Mouse (Mus musculus) forebrain, postnatal 0 days (tissue): ENCODE measurements at regions not wholly inside any gene's neighbourhood (a gene's known extent, or its start where the extent isn't known, plus 50 kb on each side); places are given as distances from the start of the nearest gene placed in this dataset.

Experiments
- ATAC-seq: fragments of 200-750 bp; cut with Nextera tagmentation; 2 replicates; pipeline ENCODE4 v1.8.0; 2017; ENCODE audit warnings: mild to moderate bottlenecking, moderate library complexity
- DNase-seq: peaks from one replicate; pipeline ENCODE4 v3.0.0-alpha.2; 2015
- H3K27ac ChIP-seq: fragments of 300-500 bp; sonication (generic); 2 replicates; pipeline ENCODE4 v1.5.1; 2014; ENCODE audit warnings: low read depth, mild to moderate bottlenecking, antibody characterized with exemption, low read length, moderate library complexity, mixed read lengths
- H3K27me3 ChIP-seq: fragments of 300-500 bp; sonication (generic); 2 replicates; pipeline ENCODE4 v1.6.1; 2014; ENCODE audit warnings: mild to moderate bottlenecking, low read length, mixed read lengths; ENCODE audit not compliant: insufficient read depth
- H3K36me3 ChIP-seq: fragments of 300-500 bp; sonication (generic); 2 replicates; pipeline ENCODE4 v1.6.1; 2014; ENCODE audit warnings: mild to moderate bottlenecking, moderate library complexity; ENCODE audit not compliant: insufficient read depth
- H3K4me1 ChIP-seq: fragments of 300-500 bp; sonication (generic); 2 replicates; pipeline ENCODE4 v1.6.1; 2014; ENCODE audit warnings: antibody characterized with exemption; ENCODE audit not compliant: insufficient read depth
- H3K4me2 ChIP-seq: fragments of 300-500 bp; sonication (generic); 2 replicates; pipeline ENCODE4 v1.6.1; 2014; ENCODE audit warnings: low read depth, mild to moderate bottlenecking, moderate library complexity
- H3K4me3 ChIP-seq: fragments of 300-500 bp; sonication (generic); 2 replicates; pipeline ENCODE4 v1.5.1; 2014; ENCODE audit warnings: low read depth, low read length, mixed read lengths
- H3K9ac ChIP-seq: fragments of 300-500 bp; sonication (generic); 2 replicates; pipeline ENCODE4 v1.6.1; 2014; ENCODE audit warnings: mild to moderate bottlenecking
- H3K9me3 ChIP-seq: fragments of 300-500 bp; sonication (generic); 2 replicates; pipeline ENCODE4 v1.6.1; 2016; ENCODE audit warnings: low read length
- CTCF ChIP-seq: sonication (generic); IDR thresholded peaks from 2 replicates; pipeline ENCODE4 v1.5.1; 2016; ENCODE audit warnings: antibody characterized with exemption, control low read depth, low read depth
- WGBS: fragments of 180-500 bp; shearing (Covaris S2); extraction: QIAGEN DNeasy Blood & Tissue Kit; methylation state at CpG from one replicate; pipeline ENCODE4 v1.1.7; 2014; 5-methylcytosine and 5-hydroxymethylcytosine counted together

DNA sequence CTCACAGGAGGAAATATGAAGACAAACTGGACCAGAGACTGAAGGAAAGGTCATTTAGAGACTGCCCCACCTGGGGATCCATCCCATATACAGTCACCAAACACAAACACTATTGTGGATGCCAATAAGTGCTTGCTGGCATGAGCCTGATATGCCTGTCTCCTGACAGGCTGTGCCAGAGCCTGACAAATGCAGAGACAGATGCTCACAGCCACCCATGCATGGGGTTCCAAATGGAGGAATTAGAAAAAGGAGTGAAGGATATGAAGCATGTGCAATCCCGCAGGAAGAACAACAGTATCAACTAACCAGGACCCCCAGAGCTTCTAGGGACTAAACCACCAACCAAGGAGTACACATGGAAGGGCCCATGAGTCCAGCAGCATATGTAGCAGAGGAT is 505.9 kb downstream of the Gm6685 start:
- Histone ChIP-seq H3K27me3 (no peaks in the 10 kb centered on the region), H3K4me1 (no peaks in the 10 kb centered on the region), H3K27ac (no peak overlapping the region), H3K9me3 (no peaks in the 10 kb centered on the region), H3K36me3 (no peaks in the 10 kb centered on the region), H3K4me2 (no peak overlapping the region), H3K4me3 (no peak overlapping the region), H3K9ac (no peak overlapping the region)
- DNase-seq (no peak), ATAC-seq (no peak)
- 58% methylated on average over 1 of the region's 1 CpGs for WGBS
- no peak for TF ChIP-seq CTCF

DNA sequence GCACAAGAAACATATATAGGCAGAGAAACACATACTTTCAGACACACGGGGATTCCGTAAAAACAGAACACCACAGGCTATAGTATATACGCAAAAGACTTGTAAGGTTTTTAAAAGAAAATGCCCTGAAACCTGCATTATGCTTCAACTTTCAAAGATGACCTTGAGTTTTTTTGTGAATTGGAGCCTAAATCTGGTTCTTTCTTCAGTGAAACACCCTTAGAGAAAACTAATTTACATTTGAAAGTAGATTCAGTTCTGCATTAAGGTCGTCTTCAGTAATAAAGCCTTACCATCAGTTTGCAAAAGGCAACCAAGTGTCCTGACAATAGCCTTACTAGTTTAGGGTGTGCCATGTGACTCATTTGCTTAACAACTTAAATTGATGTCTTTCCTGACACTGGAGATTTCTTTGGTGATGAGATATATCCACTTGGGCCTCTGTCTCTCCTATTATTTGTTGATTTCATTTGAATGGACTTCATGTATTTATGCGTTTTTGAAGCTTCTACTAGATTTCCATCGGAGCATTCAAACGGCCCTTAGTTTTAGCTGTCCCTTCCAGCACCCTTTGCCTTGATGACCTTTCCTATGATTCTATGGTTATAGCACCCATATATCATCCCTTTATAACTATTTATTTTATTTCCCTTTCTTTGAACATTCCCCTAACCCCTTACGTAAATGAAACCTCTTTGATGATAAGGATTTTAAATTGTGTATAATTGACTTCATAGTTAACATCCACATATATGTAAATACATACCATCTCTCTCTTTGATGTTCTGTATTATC is 539.6 kb downstream of the Gm6685 start:
- DNase-seq (no peak), ATAC-seq (no peak)
- Histone ChIP-seq H3K4me1 (no peaks in the 10 kb centered on the region), H3K4me3 (no peak overlapping the region), H3K4me2 (no peak overlapping the region), H3K9ac (no peak overlapping the region), H3K27ac (no peak overlapping the region), H3K9me3 (no peaks in the 10 kb centered on the region), H3K36me3 (no peaks in the 10 kb centered on the region), H3K27me3 (no peaks in the 10 kb centered on the region)
- WGBS, result 75% methylated on average over 8 of the region's 8 CpGs
- TF ChIP-seq CTCF, result no peak

DNA sequence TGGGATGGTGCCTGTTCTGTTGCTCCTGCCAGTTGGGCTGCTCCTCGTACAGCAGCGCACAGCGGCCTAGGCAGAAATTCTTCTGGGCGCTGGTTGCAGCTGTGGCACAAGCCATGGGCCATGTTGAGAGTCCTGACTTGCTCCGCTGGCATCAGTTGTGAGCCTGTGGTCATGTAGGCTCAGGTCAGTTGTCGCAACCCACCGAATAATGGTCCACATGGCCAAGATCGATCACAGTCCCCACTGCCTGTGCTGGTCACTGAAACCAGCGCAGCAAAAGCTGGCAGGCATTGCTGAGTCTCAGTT is 585.8 kb downstream of the Gm6685 start:
- H3K9ac ChIP-seq, result no peak overlapping the region
- H3K27ac ChIP-seq, result no peak overlapping the region
- no peak for ATAC-seq
- no peak overlapping the region for H3K4me2 ChIP-seq
- DNase-seq, result no peak
- TF ChIP-seq CTCF, result no peak
- no peak overlapping the region for H3K4me3 ChIP-seq
- H3K4me1 ChIP-seq, result no peaks in the 10 kb centered on the region
- no peaks in the 10 kb centered on the region for H3K9me3 ChIP-seq
- H3K36me3 ChIP-seq, result no peaks in the 10 kb centered on the region
- WGBS, result 82% methylated on average over 9 of the region's 9 CpGs
- H3K27me3 ChIP-seq, result no peaks in the 10 kb centered on the region

DNA sequence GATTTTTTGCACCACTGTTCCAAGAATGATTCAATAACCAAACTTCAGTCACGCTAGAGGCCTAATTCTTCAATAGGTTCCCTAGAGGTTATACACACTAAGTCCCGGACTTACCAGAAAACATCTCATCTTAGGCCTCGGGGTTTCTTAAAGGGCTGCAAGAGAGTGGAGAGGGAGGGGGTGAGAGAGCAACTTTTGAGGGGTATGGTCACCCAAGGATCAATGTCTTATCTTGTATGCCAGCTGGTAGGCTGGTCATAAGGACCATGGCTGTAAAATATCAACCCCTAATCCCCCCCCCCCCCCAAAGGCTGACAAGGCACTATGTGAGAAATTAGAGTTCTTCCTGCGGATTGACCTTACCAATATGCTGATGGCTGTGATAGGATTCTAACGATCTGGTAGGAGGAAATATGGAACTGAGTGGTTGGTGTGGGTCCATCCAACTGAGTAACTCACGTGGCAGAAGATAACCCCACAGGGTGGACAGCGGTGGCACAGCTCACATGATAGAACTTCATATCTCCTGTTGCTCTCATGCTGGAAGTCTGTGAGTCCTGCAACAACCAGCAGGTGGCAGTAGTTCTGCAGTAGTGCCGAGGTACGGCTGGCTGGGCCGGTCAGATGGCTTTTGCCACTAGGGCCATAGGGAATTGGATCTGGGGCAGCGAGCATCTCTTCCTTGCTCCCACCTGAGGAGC is 586.3 kb downstream of the Gm6685 start:
- DNase-seq (peak; percentile 20), ATAC-seq (peak; percentile 38)
- no peak overlapping the region for H3K4me2 ChIP-seq

DNA sequence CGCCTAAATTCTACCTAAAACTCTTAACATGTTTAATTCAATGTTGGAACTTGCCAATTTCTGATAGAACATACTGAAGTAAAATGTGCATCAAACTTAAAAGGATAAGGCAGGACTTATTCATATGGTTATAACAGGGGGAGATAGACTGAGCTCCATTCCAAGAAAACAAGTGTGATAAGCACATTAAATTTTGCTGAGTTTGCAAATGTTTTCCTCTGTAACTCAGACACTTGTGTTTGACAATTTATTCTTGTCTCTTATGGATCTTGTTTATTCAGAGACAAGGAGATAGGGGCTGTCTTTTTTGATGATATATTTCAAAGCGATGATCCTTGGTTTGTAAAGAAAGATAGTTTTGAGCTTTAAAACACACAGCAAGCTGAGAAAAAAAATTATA is 613.6 kb downstream of the Gm6685 start:
- DNase-seq, result no peak
- ATAC-seq, result no peak
- H3K27ac ChIP-seq, result no peak overlapping the region
- H3K9me3 ChIP-seq, result no peaks in the 10 kb centered on the region
- no peaks in the 10 kb centered on the region for H3K36me3 ChIP-seq
- TF ChIP-seq CTCF, result no peak
- H3K4me2 ChIP-seq, result no peak overlapping the region
- no peaks in the 10 kb centered on the region for H3K4me1 ChIP-seq
- no peak overlapping the region for H3K9ac ChIP-seq
- no peak overlapping the region for H3K4me3 ChIP-seq
- H3K27me3 ChIP-seq, result no peaks in the 10 kb centered on the region
- 81% methylated on average over 2 of the region's 2 CpGs for whole genome bisulfite sequencing

More for the DNA sequence above, 586.3 kb downstream of the Gm6685 start:
- Histone ChIP-seq H3K9ac (no peak overlapping the region), H3K27me3 (no peaks in the 10 kb centered on the region), H3K36me3 (no peaks in the 10 kb centered on the region), H3K9me3 (no peaks in the 10 kb centered on the region), H3K27ac (no peak overlapping the region), H3K4me1 (no peaks in the 10 kb centered on the region), H3K4me3 (no peak overlapping the region)
- WGBS, result 50% methylated on average over 11 of the region's 11 CpGs
- TF ChIP-seq CTCF, result peak; percentile 63

DNA sequence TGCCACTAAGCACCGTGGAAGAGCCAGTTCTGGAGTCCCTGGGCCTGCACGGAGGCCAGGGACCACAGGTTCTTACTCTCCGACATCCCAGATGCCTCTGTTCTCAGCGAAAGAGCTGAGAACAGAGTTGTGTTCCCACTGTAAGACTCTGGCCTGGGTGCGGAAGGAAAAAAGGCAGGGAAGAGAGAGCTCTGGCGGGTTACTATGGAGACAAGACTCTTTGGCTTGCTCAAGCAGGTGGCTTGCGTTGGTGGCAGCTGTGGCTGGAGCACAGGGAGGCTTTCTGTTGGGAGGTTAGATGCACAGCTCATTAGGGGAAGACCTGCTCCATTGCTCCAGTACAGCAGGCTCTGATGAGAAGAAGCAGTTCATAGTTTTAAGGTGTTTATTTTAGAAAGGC is 618.3 kb downstream of the Gm6685 start:
- Histone ChIP-seq H3K4me1 (no peaks in the 10 kb centered on the region), H3K27ac (no peak overlapping the region), H3K4me2 (no peak overlapping the region), H3K36me3 (no peaks in the 10 kb centered on the region), H3K27me3 (no peaks in the 10 kb centered on the region), H3K9ac (no peak overlapping the region), H3K9me3 (no peaks in the 10 kb centered on the region), H3K4me3 (no peak overlapping the region)
- no peak for TF ChIP-seq CTCF
- ATAC-seq, result no peak
- WGBS, result 68% methylated on average over 7 of the region's 7 CpGs
- no peak for DNase-seq

DNA sequence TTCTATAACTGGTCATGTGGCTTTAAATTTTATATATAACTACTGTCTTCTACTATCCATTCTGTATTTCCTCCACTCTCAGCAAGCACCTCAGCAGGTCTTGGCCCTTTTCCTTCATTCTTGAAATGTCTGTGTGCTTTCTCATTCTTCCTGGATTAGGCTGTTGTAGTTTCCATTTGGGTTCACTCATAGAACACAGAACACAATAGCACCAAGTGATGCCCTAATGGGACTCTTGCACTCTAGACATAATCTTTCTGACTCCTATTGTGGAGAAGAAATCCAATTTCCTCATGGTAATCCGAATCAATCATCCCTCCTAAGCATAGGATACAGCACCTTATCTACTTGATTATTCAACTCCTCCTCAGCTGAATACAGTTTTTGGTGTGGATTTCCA is 667.2 kb downstream of the Gm6685 start:
- 39% methylated on average over 1 of the region's 1 CpGs for WGBS
- H3K4me3 ChIP-seq, result no peak overlapping the region
- TF ChIP-seq CTCF, result no peak
- DNase-seq (no peak), ATAC-seq (no peak)
- no peak overlapping the region for H3K9ac ChIP-seq
- H3K9me3 ChIP-seq, result no peaks in the 10 kb centered on the region
- no peak overlapping the region for H3K4me2 ChIP-seq
- no peak overlapping the region for H3K27ac ChIP-seq
- H3K4me1 ChIP-seq, result no peaks in the 10 kb centered on the region
- no peaks in the 10 kb centered on the region for H3K27me3 ChIP-seq
- no peaks in the 10 kb centered on the region for H3K36me3 ChIP-seq
